12 mouse cellular contexts compared by ENCODE assay signal in the genomic region with DNA sequence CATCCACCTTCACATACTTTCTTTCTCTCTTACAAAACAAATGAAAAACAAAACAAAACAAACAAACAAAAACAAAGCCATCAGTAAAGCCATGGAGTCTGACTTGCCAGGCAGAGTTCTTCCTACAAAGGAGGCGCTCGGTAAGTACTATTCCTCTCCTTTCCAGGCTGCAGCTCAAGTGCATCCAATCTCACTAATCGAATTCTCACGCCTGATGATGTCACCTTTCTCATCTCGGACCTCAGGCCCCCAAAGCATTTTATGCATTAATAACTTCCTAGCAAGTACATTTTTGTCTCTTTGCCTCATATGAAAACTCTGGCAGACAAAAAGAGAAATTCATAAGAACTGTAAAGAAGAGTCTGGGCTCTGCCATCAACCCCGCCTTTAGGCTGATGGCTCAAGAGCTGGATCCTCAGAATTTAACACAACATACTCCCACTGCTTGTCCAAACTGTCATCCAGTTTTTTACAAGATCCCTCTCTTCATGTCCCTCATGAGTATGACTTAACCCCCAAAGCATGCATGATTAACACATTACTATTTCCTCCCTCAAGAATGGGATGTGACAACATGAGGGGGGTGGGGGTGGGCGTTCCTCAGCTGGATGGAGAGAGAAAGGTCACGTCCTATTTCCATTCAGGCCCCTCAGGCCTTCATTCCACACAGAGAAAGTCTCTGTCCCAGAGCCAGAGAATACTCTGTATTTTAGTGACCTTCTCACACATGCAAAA.
DNase-seq lines count a peak whose midpoint lies in the region; ATAC-seq and TF ChIP-seq lines count a peak whose summit lies in the region.
"Had no signal": no experiment of that assay in that cellular context is flagged by ENCODE, and none has a peak within 500 bp of the region (broad histone marks: within the 10 kb centered on the region; RNA-seq: fewer than 3 reads in every experiment).

No protein-coding gene starts in this region.

- no peaks in the 10 kb centered on the region for H3K4me1 ChIP-seq in intestine, embryonic 16.5 days (ENCODE audit: control insufficient read depth, insufficient read depth, low read length)
- H3K4me1 ChIP-seq in intestine, postnatal 0 days (replicated peaks; ENCODE audit: control insufficient read depth, insufficient read depth, low read length): no peaks in the 10 kb centered on the region
- H3K4me1 ChIP-seq in midbrain, embryonic 14.5 days (ENCODE audit: control insufficient read depth, insufficient read depth, low read length): no peaks in the 10 kb centered on the region
- H3K4me1 ChIP-seq in midbrain, embryonic 13.5 days (replicated peaks): peaks cover 8% of the 10 kb centered on the region
- H3K4me1 ChIP-seq in heart, embryonic 13.5 days: peaks cover 29% of the 10 kb centered on the region

- TF ChIP-seq CTCF in intestine, postnatal 0 days (IDR thresholded peaks at IDR 0.05; ENCODE audit: low read depth): no peak

- H3K36me3 ChIP-seq in intestine, embryonic 16.5 days (ENCODE audit: control insufficient read depth, insufficient read depth, low read length): no peaks in the 10 kb centered on the region
- no peaks in the 10 kb centered on the region for H3K36me3 ChIP-seq in intestine, postnatal 0 days (ENCODE audit: control insufficient read depth, insufficient read depth)
- H3K36me3 ChIP-seq in midbrain, embryonic 14.5 days (ENCODE audit: control insufficient read depth, insufficient read depth, low read length): no peaks in the 10 kb centered on the region
- H3K36me3 ChIP-seq in midbrain, embryonic 13.5 days: no peaks in the 10 kb centered on the region
- H3K36me3 ChIP-seq in heart, embryonic 13.5 days: no peaks in the 10 kb centered on the region
- H3K36me3 ChIP-seq: neural tube, embryonic 13.5 days had no signal

- H3K9me3 ChIP-seq in intestine, embryonic 16.5 days (ENCODE audit: control insufficient read depth, low read length): no peaks in the 10 kb centered on the region
- no peaks in the 10 kb centered on the region for H3K9me3 ChIP-seq in intestine, postnatal 0 days (ENCODE audit: control insufficient read depth)
- no peaks in the 10 kb centered on the region for H3K9me3 ChIP-seq in midbrain, embryonic 14.5 days (ENCODE audit: control insufficient read depth, low read length)
- H3K9me3 ChIP-seq in midbrain, embryonic 13.5 days: no peaks in the 10 kb centered on the region
- no peaks in the 10 kb centered on the region for H3K9me3 ChIP-seq in heart, embryonic 13.5 days
- H3K9me3 ChIP-seq: neural tube, embryonic 13.5 days had no signal

- H3K27ac ChIP-seq in intestine, embryonic 16.5 days (ENCODE audit: low read length): no peak overlapping the region
- H3K27ac ChIP-seq in intestine, postnatal 0 days (ENCODE audit: low read depth, low read length): no peak overlapping the region
- no peak overlapping the region for H3K27ac ChIP-seq in midbrain, embryonic 14.5 days (replicated peaks; ENCODE audit: low read depth, low read length)
- no peak overlapping the region for H3K27ac ChIP-seq in midbrain, embryonic 13.5 days
- H3K27ac ChIP-seq in heart, embryonic 13.5 days (replicated peaks): peak overlapping the region; percentile 67
- H3K27ac ChIP-seq: neural tube, embryonic 13.5 days had no signal

- DNase-seq in midbrain, embryonic 14.5 days: peak; percentile 40
- DNase-seq in left cerebral cortex, adult 11 months (ENCODE audit: low spot score): no peak
- no peak for DNase-seq in adrenal gland, adult 18-20 months (ENCODE audit: low spot score in 2 of 2)
- DNase-seq: cerebellum, adult 18-20 months; gastrocnemius, postnatal 25 days; right cerebral cortex, postnatal 25 days had no signal

- no peak overlapping the region for H3K4me3 ChIP-seq in intestine, embryonic 16.5 days (ENCODE audit: low read length)
- H3K4me3 ChIP-seq in intestine, postnatal 0 days (ENCODE audit: low read depth, low read length): no peak overlapping the region
- H3K4me3 ChIP-seq in midbrain, embryonic 14.5 days (replicated peaks; ENCODE audit: low read depth, low read length): no peak overlapping the region
- H3K4me3 ChIP-seq in midbrain, embryonic 13.5 days (replicated peaks): no peak overlapping the region
- no peak overlapping the region for H3K4me3 ChIP-seq in heart, embryonic 13.5 days
- H3K4me3 ChIP-seq: erythroblast, embryonic 14.5 days; neural tube, embryonic 13.5 days had no signal

- H3K9ac ChIP-seq in intestine, embryonic 16.5 days (ENCODE audit: low read depth, low read length): no peak overlapping the region
- H3K9ac ChIP-seq in intestine, postnatal 0 days (ENCODE audit: low read depth, low read length): no peak overlapping the region
- no peak overlapping the region for H3K9ac ChIP-seq in midbrain, embryonic 14.5 days (replicated peaks; ENCODE audit: low read length)
- H3K9ac ChIP-seq in midbrain, embryonic 13.5 days (replicated peaks): no peak overlapping the region
- 0 out of 2 replicates have a peak overlapping the region, but pooled peaks have one; percentile 53 for H3K9ac ChIP-seq in heart, embryonic 13.5 days
- H3K9ac ChIP-seq: neural tube, embryonic 13.5 days had no signal

- 51% methylated on average over 8 of the region's 8 CpGs for WGBS in intestine, embryonic 16.5 days
- 59% methylated on average over 8 of the region's 8 CpGs for WGBS in intestine, postnatal 0 days
- 29% methylated on average over 8 of the region's 8 CpGs for WGBS in midbrain, embryonic 14.5 days
- 45% methylated on average over 8 of the region's 8 CpGs for WGBS in midbrain, embryonic 13.5 days
- 32% methylated on average over 8 of the region's 8 CpGs for whole genome bisulfite sequencing in heart, embryonic 13.5 days

- no peaks in the 10 kb centered on the region for H3K27me3 ChIP-seq in intestine, embryonic 16.5 days (replicated peaks; ENCODE audit: control insufficient read depth, insufficient read depth, low read length)
- no peaks in the 10 kb centered on the region for H3K27me3 ChIP-seq in intestine, postnatal 0 days (replicated peaks; ENCODE audit: control insufficient read depth, insufficient read depth, low read length)
- H3K27me3 ChIP-seq in midbrain, embryonic 14.5 days (ENCODE audit: control insufficient read depth, insufficient read depth, low read length): no peaks in the 10 kb centered on the region
- H3K27me3 ChIP-seq in midbrain, embryonic 13.5 days: no peaks in the 10 kb centered on the region
- H3K27me3 ChIP-seq in heart, embryonic 13.5 days (replicated peaks): no peaks in the 10 kb centered on the region
- H3K27me3 ChIP-seq: neural tube, embryonic 13.5 days had no signal

- peak; percentile 33; the same call in 1 of the 2 replicates for ATAC-seq in intestine, embryonic 16.5 days
- no peak for ATAC-seq in intestine, postnatal 0 days
- ATAC-seq in midbrain, embryonic 14.5 days (ENCODE audit: low FRiP score, low TSS enrichment): no peak
- no peak for ATAC-seq in midbrain, embryonic 13.5 days
- ATAC-seq in heart, embryonic 13.5 days (ENCODE audit: extremely low read depth, insufficient number of reproducible peaks, low FRiP score, low TSS enrichment): peak; percentile 37; the same call in 1 of the 2 replicates

- H3K4me2 ChIP-seq in intestine, embryonic 16.5 days (ENCODE audit: low read depth, low read length): no peak overlapping the region
- H3K4me2 ChIP-seq in intestine, postnatal 0 days (replicated peaks; ENCODE audit: low read depth): no peak overlapping the region
- no peak overlapping the region for H3K4me2 ChIP-seq in midbrain, embryonic 14.5 days (ENCODE audit: low read length)
- H3K4me2 ChIP-seq in midbrain, embryonic 13.5 days (replicated peaks): no peak overlapping the region
- peak overlapping the region; percentile 18; the same call in 1 of the 2 replicates for H3K4me2 ChIP-seq in heart, embryonic 13.5 days
- H3K4me2 ChIP-seq: neural tube, embryonic 13.5 days had no signal

Comparison
In these comparisons a context has a peak if more than half of its experiments do, and no peak if none do; other contexts are left out.
1. ATAC-seq: peak in intestine, embryonic 16.5 days (single experiment) and heart, embryonic 13.5 days (single experiment); none in intestine, postnatal 0 days (single experiment), midbrain, embryonic 14.5 days (single experiment) and midbrain, embryonic 13.5 days (single experiment).